Mouse (Mus musculus): ENCODE results near the gene Olfr1318.

GRCm38 (mm10) chr2:112203056-112203455 is 49.1 kb downstream of the Olfr1318 start:
- no peak for TF ChIP-seq CTCF (IDR thresholded peaks at IDR 0.05; ENCODE audit: low read depth, low read length)
- TF ChIP-seq POLR2A (IDR thresholded peaks at IDR 0.05; ENCODE audit: extremely low read depth, insufficient read depth, low read length): no peak
